Mouse (Mus musculus): Measurements from ENCODE around the gene Ntf5. TPM values are rescaled to one million over a fixed set of nuclear protein-coding genes. Genes with fewer than 3 reads are reported as not detected.
A peak's percentile ranks its signal among the peaks of the same experiment; 100 is the strongest.

Ntf5 gene
- polyA plus RNA-seq (2014; fragmentation: Nextera tagmentation; extraction: Ambion mirVana): 3.2 TPM in 2 replicates

DNA sequence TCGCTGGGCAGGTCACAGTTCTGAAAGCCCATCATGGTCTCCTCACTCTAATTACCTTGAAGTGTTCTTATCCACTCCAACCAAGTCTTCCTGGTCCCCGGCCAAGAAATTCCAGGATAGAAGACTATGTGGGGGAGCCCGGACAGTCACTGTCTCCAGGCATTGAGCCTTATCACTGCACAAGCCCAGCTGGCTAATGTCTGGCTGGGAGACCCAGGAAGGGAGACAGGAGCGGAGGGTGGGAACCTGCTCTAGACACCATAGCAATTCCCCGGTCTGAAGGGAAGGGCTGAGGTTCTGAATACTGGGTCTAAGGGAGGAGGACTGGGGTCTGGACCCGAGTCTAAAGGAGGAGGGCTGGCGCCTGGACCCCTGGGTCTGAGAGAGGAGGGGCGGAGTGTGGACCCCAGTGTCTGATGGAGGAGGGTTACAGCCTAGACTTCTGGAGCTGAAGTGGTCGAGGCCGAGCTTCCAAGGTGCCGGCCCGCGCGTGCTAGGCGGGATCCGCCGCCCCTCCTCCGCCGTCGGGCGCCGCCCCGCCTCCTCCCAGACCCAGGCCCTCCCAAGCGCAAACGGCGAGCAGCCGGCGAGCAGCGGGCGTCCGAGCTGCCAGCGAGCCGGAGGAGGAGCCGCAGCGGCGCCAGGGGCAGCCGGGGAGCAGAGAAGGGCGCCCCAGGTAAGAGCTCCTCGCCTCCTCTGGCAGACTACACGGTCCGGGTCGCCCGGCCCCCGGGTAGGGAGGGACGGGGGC lies at the start of gene Ntf5:
TSS of gene Ntf5 (plus strand) at position 583 of the 751 bp plus-strand sequence.
- Histone ChIP-seq H3K4me1 (ENCODE audit: control insufficient read depth, insufficient read depth, low read length) (peaks cover 30% of the 10 kb centered on the region), H3K4me2 (peak within 1 kb of the TSS; percentile 96), H3K4me3 (ENCODE audit: low read depth, low read length) (peak within 1 kb of the TSS; percentile 55), H3K9ac (ENCODE audit: low read depth, low read length) (peak within 1 kb of the TSS; percentile 70), H3K27me3 (ENCODE audit: control insufficient read depth, insufficient read depth, low read length) (peaks cover 82% of the 10 kb centered on the region), H3K27ac (ENCODE audit: low read depth, low read length) (peak within 1 kb of the TSS; percentile 73), H3K9me3 (replicated peaks; ENCODE audit: control insufficient read depth, low read length) (no peaks in the 10 kb centered on the region), H3K36me3 (ENCODE audit: control insufficient read depth, insufficient read depth, low read length) (no peaks in the 10 kb centered on the region)
- ATAC-seq (replicated peaks; ENCODE audit: insufficient number of reproducible peaks, low FRiP score, low TSS enrichment): peak; percentile 53
- WGBS (ENCODE audit: insufficient replicate concordance): 2% methylated on average over 40 of the region's 45 CpGs

DNA sequence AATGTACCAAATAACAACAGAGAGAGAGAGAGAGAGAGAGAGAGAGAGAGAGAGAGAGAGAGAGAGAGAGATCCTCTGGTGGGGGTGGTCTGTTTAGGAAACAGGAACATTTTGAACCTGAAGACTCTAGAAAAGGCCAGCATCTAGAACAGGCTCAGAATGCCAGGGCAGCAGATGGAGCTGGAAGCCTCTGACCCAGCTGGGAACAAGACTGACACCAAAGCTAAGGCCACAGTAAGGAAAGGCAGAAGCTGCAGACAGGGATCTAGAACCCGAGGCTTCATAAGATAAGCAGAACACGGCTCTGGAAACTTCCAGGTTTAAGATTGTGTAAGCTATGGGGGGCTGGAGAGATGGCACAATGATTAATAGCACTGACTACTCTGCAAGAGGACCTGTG lies 49.5 kb upstream of the Ntf5 start:
- 72% methylated on average over 2 of the region's 2 CpGs for WGBS (ENCODE audit: insufficient replicate concordance)
- peaks cover 75% of the 10 kb centered on the region for H3K27me3 ChIP-seq (ENCODE audit: control insufficient read depth, insufficient read depth, low read length)

DNA sequence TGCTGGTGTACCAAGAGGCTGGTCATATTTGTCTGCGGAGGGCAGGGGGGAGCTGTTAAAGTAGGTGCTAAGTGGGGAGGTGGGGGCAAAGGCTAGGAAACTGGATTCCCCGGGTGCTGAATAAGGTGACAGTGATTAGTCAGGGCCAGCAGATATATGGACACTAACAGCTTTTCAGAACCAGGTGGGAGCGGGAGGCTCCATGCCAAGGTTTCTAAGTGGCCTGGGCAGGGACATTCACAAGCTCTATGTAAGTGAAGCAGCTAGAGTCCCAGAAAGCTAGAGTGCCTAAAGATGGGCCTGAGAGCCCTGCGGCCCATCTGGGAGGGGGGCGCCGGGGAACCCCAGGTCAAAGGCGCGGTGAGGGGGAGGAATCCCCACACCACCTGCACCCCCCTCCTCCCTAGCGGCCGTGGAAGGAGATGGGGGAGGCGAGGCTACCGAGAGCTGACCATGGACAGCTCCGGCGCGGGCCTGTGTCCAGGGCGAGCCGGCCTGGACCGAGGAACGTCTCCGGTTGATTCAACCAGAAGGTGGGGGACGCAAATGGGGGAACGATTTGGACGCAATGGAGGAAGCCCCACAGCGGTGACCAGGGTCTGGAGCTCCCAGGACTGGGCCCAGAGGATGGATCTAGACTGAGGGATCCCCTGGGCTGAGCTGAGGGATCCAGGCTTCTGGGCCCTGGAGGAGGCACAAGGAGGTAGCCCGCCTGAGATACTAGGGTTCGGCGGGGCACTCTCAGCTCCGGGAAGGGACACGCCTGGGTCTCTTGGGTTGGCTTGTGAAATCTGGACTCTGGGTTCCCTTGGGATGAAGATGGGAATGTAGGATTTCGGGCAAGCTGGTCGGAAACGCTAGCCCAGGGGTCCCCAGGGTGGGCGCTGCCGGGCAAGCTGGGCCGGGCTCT lies 47.5 kb upstream of the Ntf5 start:
- Histone ChIP-seq H3K9me3 (replicated peaks; ENCODE audit: control insufficient read depth, low read length) (no peaks in the 10 kb centered on the region), H3K27me3 (ENCODE audit: control insufficient read depth, insufficient read depth, low read length) (peaks cover 68% of the 10 kb centered on the region), H3K4me1 (ENCODE audit: control insufficient read depth, insufficient read depth, low read length) (peaks cover 29% of the 10 kb centered on the region), H3K27ac (ENCODE audit: low read depth, low read length) (no peak overlapping the region), H3K9ac (ENCODE audit: low read depth, low read length) (peak overlapping the region; percentile 71; the same call in 1 of the 2 replicates), H3K4me3 (ENCODE audit: low read depth, low read length) (peak overlapping the region; percentile 56), H3K4me2 (peak overlapping the region; percentile 98), H3K36me3 (ENCODE audit: control insufficient read depth, insufficient read depth, low read length) (no peaks in the 10 kb centered on the region)
- WGBS (ENCODE audit: insufficient replicate concordance): 4% methylated on average over 35 of the region's 35 CpGs
- ATAC-seq (replicated peaks; ENCODE audit: insufficient number of reproducible peaks, low FRiP score, low TSS enrichment): no peak

More for the DNA sequence above, 49.5 kb upstream of the Ntf5 start:
- no peak overlapping the region for H3K9ac ChIP-seq (ENCODE audit: low read depth, low read length)
- no peaks in the 10 kb centered on the region for H3K36me3 ChIP-seq (ENCODE audit: control insufficient read depth, insufficient read depth, low read length)
- ATAC-seq (replicated peaks; ENCODE audit: insufficient number of reproducible peaks, low FRiP score, low TSS enrichment): no peak
- peaks cover 17% of the 10 kb centered on the region for H3K4me1 ChIP-seq (ENCODE audit: control insufficient read depth, insufficient read depth, low read length)
- no peak overlapping the region for H3K4me2 ChIP-seq
- H3K27ac ChIP-seq (ENCODE audit: low read depth, low read length): no peak overlapping the region
- no peaks in the 10 kb centered on the region for H3K9me3 ChIP-seq (replicated peaks; ENCODE audit: control insufficient read depth, low read length)
- H3K4me3 ChIP-seq (ENCODE audit: low read depth, low read length): no peak overlapping the region

DNA sequence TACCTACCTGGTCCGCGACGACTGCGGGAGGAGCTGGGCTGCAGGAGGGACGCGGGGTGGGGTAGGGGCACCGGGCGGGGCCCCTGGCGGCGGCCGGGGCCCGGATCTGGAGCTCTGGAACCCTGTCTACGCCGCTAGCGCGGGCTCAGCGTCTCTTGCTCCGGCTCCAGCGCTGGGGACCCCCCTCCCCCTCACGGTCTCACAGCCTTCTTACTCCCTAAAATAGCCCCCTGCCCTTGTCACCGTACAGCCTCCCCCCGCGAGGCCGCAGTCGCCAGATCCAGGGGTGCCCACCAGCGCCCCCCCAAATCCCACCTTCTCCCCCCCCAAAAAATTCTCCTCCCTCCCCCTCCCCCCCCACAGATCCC lies 46.9 kb upstream of the Ntf5 start, which contains the start of gene Ppfia3:
TSS of gene Ppfia3 (minus strand) at position 368 of the 368 bp plus-strand sequence.
- Histone ChIP-seq H3K9ac (ENCODE audit: low read depth, low read length) (peak within 1 kb of the TSS; percentile 72), H3K9me3 (replicated peaks; ENCODE audit: control insufficient read depth, low read length) (no peaks in the 10 kb centered on the region), H3K4me1 (ENCODE audit: control insufficient read depth, insufficient read depth, low read length) (peaks cover 27% of the 10 kb centered on the region), H3K4me3 (ENCODE audit: low read depth, low read length) (peak within 1 kb of the TSS; percentile 56), H3K27me3 (ENCODE audit: control insufficient read depth, insufficient read depth, low read length) (peaks cover 62% of the 10 kb centered on the region), H3K36me3 (ENCODE audit: control insufficient read depth, insufficient read depth, low read length) (no peaks in the 10 kb centered on the region), H3K4me2 (peak within 1 kb of the TSS; percentile 98), H3K27ac (ENCODE audit: low read depth, low read length) (peak within 1 kb of the TSS; percentile 54; the same call in 1 of the 2 replicates)
- 0% methylated on average over 26 of the region's 26 CpGs for WGBS (ENCODE audit: insufficient replicate concordance)
- ATAC-seq (replicated peaks; ENCODE audit: insufficient number of reproducible peaks, low FRiP score, low TSS enrichment): no peak; the same call in 1 of the 2 replicates

DNA sequence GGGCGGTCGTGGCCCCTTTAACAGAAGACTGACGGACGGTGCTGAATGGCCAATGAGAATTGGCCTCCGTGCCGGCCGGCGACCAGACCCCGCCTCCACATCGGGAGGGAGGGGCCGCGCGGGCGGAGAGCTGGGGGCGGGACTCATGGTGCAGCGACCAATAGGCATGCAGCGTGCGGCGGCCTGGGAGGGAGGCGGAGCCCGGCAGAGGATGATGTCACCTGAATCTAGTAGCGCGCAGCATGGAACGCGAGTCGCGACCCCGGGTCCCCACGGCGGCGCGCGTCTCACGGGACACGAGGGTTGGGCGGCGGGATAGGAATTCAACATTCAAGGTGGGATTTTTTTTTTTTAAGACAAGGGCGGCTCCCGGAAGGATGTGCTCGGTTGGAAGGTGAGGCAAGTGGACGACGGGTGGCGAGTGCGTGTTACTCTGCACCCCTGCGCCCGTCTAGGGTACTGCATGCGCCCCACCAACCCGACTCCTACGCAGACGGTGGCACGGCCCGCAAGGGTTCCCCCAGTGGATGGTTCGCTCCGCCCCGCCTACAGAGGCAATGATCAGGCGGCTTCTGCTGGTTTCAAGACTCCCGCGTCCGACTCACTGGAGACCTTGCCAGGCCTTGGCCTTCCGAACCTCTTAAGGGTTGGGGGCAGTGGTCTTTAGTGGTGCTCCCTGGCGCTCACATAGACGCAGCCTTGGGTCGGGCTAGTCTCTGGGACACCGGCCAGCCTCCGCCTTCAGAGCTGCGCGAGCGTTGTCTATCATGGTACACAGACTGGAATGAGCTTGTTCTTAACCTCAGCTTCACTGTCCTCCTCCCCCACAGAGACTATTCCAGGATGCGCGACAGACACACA lies 46.2 kb upstream of the Ntf5 start:
- Histone ChIP-seq H3K9me3 (replicated peaks; ENCODE audit: control insufficient read depth, low read length) (no peaks in the 10 kb centered on the region), H3K4me1 (ENCODE audit: control insufficient read depth, insufficient read depth, low read length) (peaks cover 25% of the 10 kb centered on the region), H3K4me3 (ENCODE audit: low read depth, low read length) (peak overlapping the region; percentile 56), H3K27ac (ENCODE audit: low read depth, low read length) (peak overlapping the region; percentile 54; the same call in 1 of the 2 replicates), H3K4me2 (peak overlapping the region; percentile 98), H3K9ac (ENCODE audit: low read depth, low read length) (peak overlapping the region; percentile 72), H3K27me3 (ENCODE audit: control insufficient read depth, insufficient read depth, low read length) (peaks cover 56% of the 10 kb centered on the region), H3K36me3 (ENCODE audit: control insufficient read depth, insufficient read depth, low read length) (no peaks in the 10 kb centered on the region)
- peak; percentile 80 for ATAC-seq (replicated peaks; ENCODE audit: insufficient number of reproducible peaks, low FRiP score, low TSS enrichment)
- under 1% methylated on average over 70 of the region's 70 CpGs for WGBS (ENCODE audit: insufficient replicate concordance)

DNA sequence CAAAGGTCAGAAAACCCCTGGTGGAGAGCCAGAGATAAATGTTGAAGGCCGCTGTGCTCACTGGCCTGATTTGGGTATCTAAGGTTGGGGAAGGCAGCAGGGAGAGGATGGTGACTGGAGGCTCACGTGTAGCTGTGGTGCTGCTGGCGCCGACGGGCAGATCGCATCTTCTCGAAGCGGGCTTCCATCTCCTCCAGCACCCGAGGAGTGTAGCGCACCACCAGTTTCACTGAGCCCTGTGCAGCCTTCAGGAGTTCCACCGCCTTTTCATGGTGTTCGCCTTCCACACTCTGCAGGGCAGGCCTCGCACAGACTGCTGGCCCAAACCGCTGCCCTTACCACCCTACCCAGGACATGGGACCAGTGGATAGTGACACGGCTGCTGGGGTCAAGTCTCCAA lies 45.3 kb upstream of the Ntf5 start:
- no peaks in the 10 kb centered on the region for H3K9me3 ChIP-seq (replicated peaks; ENCODE audit: control insufficient read depth, low read length)
- whole genome bisulfite sequencing (ENCODE audit: insufficient replicate concordance): 75% methylated on average over 15 of the region's 15 CpGs
- H3K27me3 ChIP-seq (ENCODE audit: control insufficient read depth, insufficient read depth, low read length): peaks cover 46% of the 10 kb centered on the region
- no peaks in the 10 kb centered on the region for H3K36me3 ChIP-seq (ENCODE audit: control insufficient read depth, insufficient read depth, low read length)
- peak overlapping the region; percentile 98 for H3K4me2 ChIP-seq
- no peak overlapping the region for H3K4me3 ChIP-seq (ENCODE audit: low read depth, low read length)
- no peak overlapping the region for H3K9ac ChIP-seq (ENCODE audit: low read depth, low read length)
- no peak overlapping the region for H3K27ac ChIP-seq (ENCODE audit: low read depth, low read length)
- H3K4me1 ChIP-seq (ENCODE audit: control insufficient read depth, insufficient read depth, low read length): peaks cover 29% of the 10 kb centered on the region
- ATAC-seq (replicated peaks; ENCODE audit: insufficient number of reproducible peaks, low FRiP score, low TSS enrichment): no peak

DNA sequence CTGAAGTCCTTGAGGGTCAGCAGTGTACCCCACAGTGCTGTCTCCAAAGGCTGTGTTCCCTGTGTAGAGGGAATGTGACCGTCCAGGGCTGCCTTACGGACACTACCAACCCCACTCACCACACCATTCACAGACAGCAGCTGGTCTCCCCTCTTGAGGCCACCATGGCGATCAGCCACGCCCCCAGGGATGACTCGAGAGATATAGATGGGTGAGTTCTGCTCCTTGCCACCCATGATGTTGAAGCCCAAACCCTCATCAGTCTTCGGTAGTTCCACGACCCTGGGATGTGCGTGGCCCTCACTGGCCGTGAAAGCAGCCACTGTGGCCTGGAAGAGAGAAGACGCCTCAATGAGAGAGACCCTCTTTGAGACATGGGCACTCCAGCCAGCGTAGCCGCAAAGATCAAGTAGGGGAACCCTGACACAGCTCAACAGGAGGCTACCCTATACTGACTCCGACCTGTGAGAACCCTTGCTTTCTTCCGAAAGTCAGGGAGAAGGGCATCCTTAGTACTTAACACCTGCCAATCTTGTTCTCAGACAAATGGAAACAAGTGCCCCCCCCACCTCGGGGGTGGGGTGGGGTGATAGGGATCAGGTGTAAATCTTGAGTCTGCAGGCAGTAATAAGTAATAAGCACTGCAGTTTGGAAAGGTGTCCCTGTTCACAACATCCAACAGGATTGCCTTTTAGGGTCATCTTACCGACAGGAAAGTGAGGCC lies 44.3 kb upstream of the Ntf5 start:
- Histone ChIP-seq H3K36me3 (ENCODE audit: control insufficient read depth, insufficient read depth, low read length) (peaks cover 4% of the 10 kb centered on the region; the same call in 1 of the 2 replicates), H3K27me3 (ENCODE audit: control insufficient read depth, insufficient read depth, low read length) (peaks cover 42% of the 10 kb centered on the region), H3K9ac (ENCODE audit: low read depth, low read length) (no peak overlapping the region), H3K9me3 (replicated peaks; ENCODE audit: control insufficient read depth, low read length) (no peaks in the 10 kb centered on the region), H3K27ac (ENCODE audit: low read depth, low read length) (no peak overlapping the region), H3K4me2 (no peak overlapping the region; the same call in 1 of the 2 replicates), H3K4me1 (ENCODE audit: control insufficient read depth, insufficient read depth, low read length) (peaks cover 29% of the 10 kb centered on the region), H3K4me3 (ENCODE audit: low read depth, low read length) (no peak overlapping the region)
- ATAC-seq (replicated peaks; ENCODE audit: insufficient number of reproducible peaks, low FRiP score, low TSS enrichment): no peak
- 72% methylated on average over 16 of the region's 16 CpGs for WGBS (ENCODE audit: insufficient replicate concordance)

Measured in heart, embryonic 11.5 days (tissue).